Mouse (Mus musculus) neural tube, embryonic 10.5 days (tissue): ENCODE results near the gene Casq1.

ENCODE experiments used
- DNase-seq: peaks from one replicate; pipeline ENCODE4 v3.0.0-alpha.2; 2017; ENCODE audit warnings: low spot score; ENCODE audit errors: extremely low spot score

The Casq1 gene

DNA sequence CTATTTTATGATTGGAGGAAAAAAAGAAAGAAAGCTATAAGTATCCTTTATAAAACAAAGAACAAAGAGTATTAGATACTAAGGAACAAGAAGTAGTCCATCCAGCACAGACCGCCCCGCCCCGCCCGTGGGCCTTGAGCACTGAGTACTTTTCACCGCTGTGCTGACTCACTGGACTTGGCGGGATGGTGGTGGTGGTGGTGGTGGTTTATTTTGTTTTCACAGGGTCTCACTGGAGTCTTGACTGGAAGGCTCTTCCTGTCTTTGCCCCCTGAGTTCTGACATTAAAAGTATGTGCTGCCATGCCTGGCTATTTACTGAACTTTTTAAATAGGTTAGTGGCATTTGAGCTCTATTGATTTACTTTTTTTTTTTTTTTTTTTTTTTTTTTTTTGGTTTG lies 36.6 kb downstream of the Casq1 start:
- no peak for DNase-seq

DNA sequence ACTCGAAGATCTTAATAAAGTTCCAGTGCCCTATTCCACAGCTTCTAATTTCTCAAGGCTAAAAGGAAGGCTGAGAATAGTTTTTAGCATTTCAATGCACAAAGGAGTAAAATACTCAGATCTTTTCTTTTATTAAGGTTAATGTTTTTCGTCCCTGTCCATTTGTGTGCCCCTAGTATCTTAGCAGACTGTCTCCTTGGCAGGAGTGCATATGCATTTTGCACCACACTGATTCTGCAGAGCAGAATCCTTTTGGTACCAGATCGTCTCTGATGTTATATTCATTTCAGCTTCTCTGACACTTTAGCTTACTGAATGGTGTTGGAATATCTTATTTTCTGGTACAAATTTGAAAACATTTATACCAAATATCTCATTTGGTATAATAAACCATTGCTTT lies 37.9 kb downstream of the Casq1 start:
- DNase-seq: no peak

DNA sequence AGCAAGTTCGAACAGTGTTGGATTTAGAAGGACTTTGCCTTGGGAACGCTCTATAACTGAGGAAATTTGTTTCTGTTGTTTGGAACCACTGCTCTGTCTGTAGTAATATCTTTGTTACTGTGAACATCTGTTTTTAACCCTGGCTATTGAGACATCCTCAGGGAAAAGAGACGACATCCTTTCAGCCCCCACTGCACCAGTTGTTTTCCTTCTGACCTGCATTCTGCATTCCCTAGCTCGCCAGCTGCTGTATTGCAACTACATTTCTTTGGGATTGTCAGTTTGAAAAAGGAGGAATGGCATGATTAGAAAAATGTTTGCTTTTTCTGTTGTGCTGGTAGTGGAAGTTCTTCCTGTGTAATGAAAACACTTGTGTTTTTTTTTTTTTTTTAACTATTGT lies 38.8 kb downstream of the Casq1 start:
- no peak for DNase-seq

DNA sequence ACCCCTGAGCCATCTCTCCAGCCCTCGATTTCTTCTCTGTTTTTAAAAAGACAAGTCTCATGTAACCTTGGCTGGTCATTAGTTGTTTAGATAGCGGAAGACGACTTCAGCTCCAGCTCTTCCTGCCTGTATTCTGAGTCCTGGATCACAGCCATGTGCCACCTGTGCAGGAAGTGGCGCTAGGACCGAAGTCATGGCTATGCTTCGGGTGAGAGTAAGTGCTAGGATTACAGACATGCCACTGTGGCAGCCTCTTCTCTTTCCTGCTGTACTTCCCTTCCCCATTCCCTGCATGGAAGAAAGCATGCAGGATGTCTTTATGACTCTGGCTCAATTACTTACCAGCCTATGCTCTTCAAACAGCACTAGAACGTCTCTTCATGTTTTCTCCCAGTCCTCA lies 40.6 kb downstream of the Casq1 start:
- DNase-seq: no peak

DNA sequence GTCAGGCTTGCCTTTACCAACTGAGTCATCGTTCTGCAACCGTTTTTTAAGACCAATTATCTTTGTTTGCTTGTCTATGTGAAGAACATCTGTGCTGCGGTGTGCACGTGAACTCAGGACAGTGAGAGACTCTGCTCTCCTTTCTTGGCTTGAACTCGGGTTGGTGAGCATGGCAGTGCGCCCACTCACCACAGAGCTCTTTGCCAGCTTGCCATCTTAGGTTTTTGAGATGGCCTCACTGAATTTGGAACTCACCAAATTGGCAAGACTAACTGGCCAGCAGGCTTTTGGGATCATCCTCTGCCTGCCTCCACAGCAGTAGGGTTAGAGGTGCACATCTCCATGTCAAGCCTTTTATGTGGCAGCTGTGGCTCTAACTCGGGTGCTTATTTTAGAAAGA lies 41.9 kb downstream of the Casq1 start:
- no peak for DNase-seq

DNA sequence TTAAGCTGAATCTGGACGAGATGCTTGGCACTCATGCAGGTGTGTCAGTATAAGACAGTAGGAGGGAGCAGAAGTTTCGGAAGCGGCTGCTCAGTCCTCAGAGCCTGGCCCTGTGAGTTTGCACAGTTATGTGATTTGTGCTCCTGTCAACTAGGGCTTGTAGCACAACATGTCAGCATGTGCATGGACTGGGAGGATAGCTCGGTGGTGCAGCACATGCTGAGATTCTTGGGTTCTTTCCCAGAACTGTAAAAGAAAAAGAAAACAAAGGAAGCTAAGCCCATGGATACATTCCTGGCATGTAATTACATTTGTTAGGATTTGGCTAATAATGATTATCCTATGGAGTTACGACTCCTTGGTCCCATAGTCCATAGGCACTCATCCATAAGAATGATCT lies 46.5 kb downstream of the Casq1 start:
- no peak for DNase-seq

DNA sequence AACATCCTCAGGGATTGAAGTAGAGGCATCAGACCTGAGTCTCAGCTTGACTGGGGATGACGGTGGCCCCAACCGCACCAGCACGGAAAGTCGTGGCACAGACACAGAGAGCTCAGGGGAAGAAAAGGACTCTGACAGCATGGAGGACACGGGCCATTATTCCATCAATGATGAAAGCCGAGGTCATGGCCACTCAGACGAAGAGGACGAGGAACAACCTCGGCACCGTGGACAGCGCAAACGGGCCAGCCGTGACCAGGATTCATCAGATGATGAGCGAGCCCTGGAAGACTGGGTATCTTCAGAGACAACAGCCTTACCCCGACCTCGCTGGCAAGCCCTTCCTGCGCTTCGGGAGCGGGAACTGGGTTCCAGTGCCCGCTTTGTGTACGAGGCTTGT lies 47.3 kb downstream of the Casq1 start:
- DNase-seq: no peak

DNA sequence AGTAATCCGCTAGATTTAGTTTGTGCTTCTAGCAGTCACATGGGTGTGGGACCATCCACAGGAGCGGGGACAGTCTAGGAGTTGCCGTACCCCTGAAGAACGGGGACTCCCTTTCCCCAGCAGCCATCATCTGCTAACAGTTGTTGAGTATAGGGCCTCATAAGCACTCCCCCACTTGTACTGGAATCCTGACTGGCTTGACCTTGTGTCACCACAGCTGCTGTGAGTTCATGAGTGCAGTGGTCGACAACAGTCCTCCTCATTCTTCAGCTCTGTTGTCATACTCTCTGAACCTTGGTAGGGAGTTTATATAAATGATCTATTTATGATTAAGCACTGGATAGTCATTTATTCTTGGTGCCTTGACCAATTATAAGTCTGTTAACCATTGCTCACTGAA lies 49.9 kb downstream of the Casq1 start:
- no peak for DNase-seq

DNA sequence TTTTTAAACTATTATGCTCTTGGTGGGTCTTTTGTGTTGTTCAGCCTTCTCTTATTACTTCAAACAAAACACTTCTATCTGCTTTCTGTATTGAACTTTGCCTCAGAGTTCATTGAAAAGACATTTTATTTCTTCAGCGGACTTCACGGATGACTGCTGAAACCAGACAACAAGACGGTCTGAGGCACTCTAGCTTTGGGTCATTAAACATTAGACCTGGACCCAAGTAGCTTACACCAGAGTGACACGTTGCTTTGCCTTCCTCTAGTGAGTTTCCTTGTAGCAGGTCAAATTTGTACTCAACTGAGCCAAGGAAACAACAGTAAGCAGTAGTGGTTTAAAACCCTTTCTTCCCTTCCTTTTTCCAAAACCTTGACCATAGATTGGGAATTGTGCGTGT lies 51.8 kb downstream of the Casq1 start:
- DNase-seq: no peak

DNA sequence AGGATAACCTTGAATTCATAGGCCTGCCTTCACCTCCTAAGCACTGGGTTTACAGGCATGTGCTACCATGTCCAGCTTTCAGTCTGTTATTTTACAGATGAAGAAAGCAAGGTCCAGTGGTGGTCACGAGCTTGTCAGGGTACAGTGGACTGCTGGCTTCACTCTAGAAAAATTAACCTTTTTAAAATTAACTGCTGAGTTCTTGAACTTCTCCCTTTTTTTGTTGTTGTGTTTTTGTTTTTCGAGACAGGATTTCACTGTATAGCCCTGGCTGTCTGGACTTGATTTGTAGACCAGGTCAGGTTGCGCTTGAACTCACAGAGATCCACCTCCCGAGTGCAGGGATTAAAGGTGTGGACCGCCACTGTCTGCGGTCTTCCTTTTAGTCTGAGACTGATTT lies 56.7 kb downstream of the Casq1 start:
- no peak for DNase-seq

DNA sequence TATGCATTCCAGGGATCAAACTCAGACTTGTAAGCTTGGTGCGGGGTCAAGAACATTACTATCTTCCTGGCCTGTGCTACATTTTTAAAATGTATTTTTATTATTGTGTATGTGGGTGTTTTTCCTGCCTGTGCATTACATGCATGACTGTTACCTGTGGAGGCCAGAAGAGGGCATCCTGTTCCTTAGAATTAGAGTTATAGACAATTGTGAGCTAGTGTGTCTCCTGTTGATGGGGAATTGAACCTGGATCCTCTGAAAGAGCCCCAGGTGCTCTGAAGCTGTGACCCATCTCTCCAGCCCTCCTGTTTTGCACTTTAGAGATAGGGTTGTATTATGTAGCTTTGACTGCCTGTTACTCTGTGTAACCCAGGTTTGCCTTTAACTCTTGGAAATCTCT lies 57.7 kb downstream of the Casq1 start:
- no peak for DNase-seq

DNA sequence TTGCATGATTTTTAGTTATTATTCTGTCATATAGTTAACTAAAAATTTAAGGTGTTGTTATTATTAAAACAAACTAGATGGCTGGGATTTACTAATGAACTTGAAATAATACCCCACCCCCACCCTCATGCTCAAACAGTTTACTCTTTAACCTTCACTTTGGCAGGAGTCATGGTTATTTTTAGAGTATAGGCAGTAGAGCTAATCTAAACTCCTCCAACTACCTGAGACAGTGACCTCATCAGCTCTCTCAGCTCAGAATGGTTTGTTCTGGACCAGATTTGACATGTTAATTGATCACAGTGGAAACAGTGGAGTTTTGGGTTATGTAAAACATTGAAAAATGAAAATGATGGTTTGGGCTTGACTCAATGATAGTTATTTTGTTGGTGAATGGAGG lies 59.2 kb downstream of the Casq1 start:
- DNase-seq: no peak

DNA sequence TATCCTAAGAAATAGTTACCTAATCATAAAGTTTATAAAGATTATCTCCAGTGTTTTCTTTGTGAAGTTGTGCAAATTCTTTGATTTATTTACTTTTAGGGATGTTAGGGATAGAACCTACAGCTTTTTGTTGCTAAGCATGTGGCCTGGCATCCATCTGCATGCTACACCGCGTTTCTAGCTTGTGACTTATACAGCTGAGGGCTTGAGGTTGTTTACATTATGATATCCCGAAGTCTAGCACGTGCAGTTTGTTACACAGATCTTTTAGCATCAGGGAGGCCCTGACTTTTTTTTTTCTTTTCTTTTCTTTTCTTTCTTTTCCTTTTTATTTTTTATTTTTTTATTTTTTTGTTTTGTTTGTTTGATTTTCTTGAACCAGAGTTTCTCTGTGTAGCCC lies 59.7 kb downstream of the Casq1 start:
- no peak for DNase-seq
